Mouse (Mus musculus) thymus, adult 2 months (tissue): ENCODE measurements around the gene Dlx2.

Experiments used
- CTCF ChIP-seq: fragments of 200-500 bp; IDR thresholded peaks from 2 replicates; pipeline ENCODE4 v1.5.1; 2012; ENCODE audit warnings: mild to moderate bottlenecking, control low read depth, low read length, moderate library complexity, borderline replicate concordance; ENCODE audit not compliant: control insufficient read depth, poor library complexity, insufficient read depth; ENCODE audit errors: extremely low read depth
- POLR2A ChIP-seq: fragments of 200-500 bp; IDR thresholded peaks from 2 replicates; pipeline ENCODE4 v1.6.1; 2012; ENCODE audit warnings: mild to moderate bottlenecking, low read length, control low read depth, moderate library complexity; ENCODE audit not compliant: control insufficient read depth, poor library complexity, insufficient read depth; ENCODE audit errors: extremely low read depth

DNA sequence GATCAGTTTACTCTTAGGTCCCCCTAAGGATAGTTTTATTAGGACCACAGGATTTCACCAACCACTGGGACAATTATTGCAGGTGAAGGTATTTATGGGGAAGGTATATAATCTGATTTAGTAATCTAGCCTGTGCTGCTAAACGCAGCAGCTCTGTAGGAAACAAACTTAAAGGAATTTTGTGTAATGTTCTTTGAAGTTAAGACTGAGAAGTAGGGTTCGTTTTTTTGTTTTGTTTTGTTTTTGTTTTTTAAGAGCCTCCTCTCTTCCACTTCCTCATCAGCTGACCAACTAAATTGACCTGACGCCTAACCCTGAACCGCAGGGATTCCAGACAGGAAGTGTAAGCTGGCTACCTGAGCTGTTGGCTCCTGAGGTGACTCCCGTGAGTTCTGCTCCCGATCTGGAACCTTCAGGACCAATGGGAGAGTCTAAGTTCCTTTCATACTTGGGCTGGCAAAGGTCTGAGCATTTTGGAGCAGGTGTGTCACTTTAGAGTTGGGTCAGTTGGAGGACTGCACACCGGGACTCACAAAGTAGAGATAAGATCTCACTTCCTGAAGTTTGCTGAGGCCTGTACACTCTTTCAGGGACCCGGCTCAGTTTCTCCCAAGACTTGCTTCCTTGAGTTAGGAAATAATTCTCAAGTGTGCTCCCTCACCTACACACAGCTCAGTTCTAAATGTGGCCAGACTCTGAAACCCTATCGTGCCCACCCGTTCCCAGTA is 19.8 kb downstream of the Dlx2 start:
- TF ChIP-seq CTCF (no peak), POLR2A (no peak)
